Mouse (Mus musculus) kidney, embryonic 14.5 days (tissue): ENCODE data around the gene 1500011B03Rik. TPM values are rescaled to one million over a fixed set of nuclear protein-coding genes. Genes with fewer than 3 reads are reported as not detected.
"Not testable (repeated sequence)": the region's sequence is repeated elsewhere in the genome, so short reads cannot be mapped to it uniquely, and the experiment has no call there.

Experiments used
- ATAC-seq: fragments of 200-750 bp; cut with Nextera tagmentation; 2 replicates; pipeline ENCODE4 v1.8.0; 2017; ENCODE audit warnings: moderate number of reproducible peaks, mild to moderate bottlenecking, moderate TSS enrichment, moderate library complexity; ENCODE audit not compliant: low FRiP score, low TSS enrichment
- H3K27ac ChIP-seq: fragments of 300-500 bp; sonication (generic); 2 replicates; pipeline ENCODE4 v1.5.1; 2014; ENCODE audit warnings: low read depth, mild to moderate bottlenecking, low read length, moderate library complexity, mixed read lengths
- H3K27me3 ChIP-seq: fragments of 300-500 bp; sonication (generic); 2 replicates; pipeline ENCODE4 v1.6.1; 2014; ENCODE audit warnings: mild to moderate bottlenecking, low read length; ENCODE audit not compliant: control insufficient read depth, insufficient read depth
- H3K36me3 ChIP-seq: fragments of 300-500 bp; sonication (generic); 2 replicates; pipeline ENCODE4 v1.6.1; 2014; ENCODE audit warnings: low read length, mixed read lengths; ENCODE audit not compliant: control insufficient read depth, insufficient read depth
- H3K4me1 ChIP-seq: fragments of 300-500 bp; sonication (generic); 2 replicates; pipeline ENCODE4 v1.6.1; 2014; ENCODE audit warnings: low read length, mixed read lengths; ENCODE audit not compliant: control insufficient read depth, insufficient read depth
- H3K4me2 ChIP-seq: fragments of 300-500 bp; sonication (generic); replicated peaks from 2 replicates; pipeline ENCODE4 v1.6.1; 2014; ENCODE audit warnings: low read depth, mild to moderate bottlenecking, low read length
- H3K4me3 ChIP-seq: fragments of 300-500 bp; sonication (generic); 2 replicates; pipeline ENCODE4 v1.5.1; 2014; ENCODE audit warnings: mild to moderate bottlenecking, low read length
- H3K9ac ChIP-seq: fragments of 300-500 bp; sonication (generic); 2 replicates; pipeline ENCODE4 v1.6.1; 2014; ENCODE audit warnings: low read depth, mild to moderate bottlenecking, low read length, moderate library complexity
- H3K9me3 ChIP-seq: fragments of 300-500 bp; sonication (generic); 2 replicates; pipeline ENCODE4 v1.6.1; 2016; ENCODE audit warnings: low read length; ENCODE audit not compliant: control insufficient read depth
- WGBS: fragments of 180-500 bp; shearing (Covaris S2); extraction: QIAGEN DNeasy Blood & Tissue Kit; methylation state at CpG from one replicate; pipeline ENCODE4 v1.1.7; 2014; 5-methylcytosine and 5-hydroxymethylcytosine counted together
- polyA plus RNA-seq: library from polyadenylated mRNA; unstranded; fragments of >200 nt; fragmentation: Nextera tagmentation; extraction: Ambion mirVana; gene quantifications from 2 replicates; pipeline ENCODE4 v1.2.1, GENCODE M21; 2014

Gene 1500011B03Rik
- 128 and 143 TPM in 2 replicates for polyA plus RNA-seq

GRCm38 (mm10) chr5:114822796-114823688 is at the start of gene 1500011B03Rik:
Gene 1500011B03Rik (minus strand): TSS chr5:114823468.
- WGBS, result 8% methylated on average over 53 of the region's 53 CpGs

GRCm38 (mm10) chr5:114865279-114865678 is 42.0 kb upstream of the 1500011B03Rik start:
- Histone ChIP-seq H3K9me3 (peaks cover 11% of the 10 kb centered on the region), H3K36me3 (no peaks in the 10 kb centered on the region), H3K9ac (no peak overlapping the region), H3K4me2 (no peak overlapping the region), H3K27ac (no peak overlapping the region), H3K27me3 (no peaks in the 10 kb centered on the region), H3K4me1 (no peaks in the 10 kb centered on the region), H3K4me3 (no peak overlapping the region)
- 92% methylated on average over 12 of the region's 12 CpGs for WGBS
- ATAC-seq, result no peak

More at GRCm38 (mm10) chr5:114822796-114823688, at the start of gene 1500011B03Rik:
- peak; percentile 87 for ATAC-seq
- Histone ChIP-seq H3K9ac (peak within 1 kb of the TSS; percentile 48), H3K36me3 (no peaks in the 10 kb centered on the region; the same call in 1 of the 2 replicates), H3K4me2 (peak within 1 kb of the TSS; percentile 35), H3K4me3 (peak within 1 kb of the TSS; percentile 44), H3K4me1 (no peaks in the 10 kb centered on the region), H3K27me3 (no peaks in the 10 kb centered on the region), H3K9me3 (peaks cover 7% of the 10 kb centered on the region; the same call in 1 of the 2 replicates), H3K27ac (no peak within 1 kb of the TSS)

- Histone ChIP-seq H3K4me2 (no peak overlapping the region), H3K9ac (no peak overlapping the region), H3K9me3 (peaks cover 11% of the 10 kb centered on the region), H3K4me1 (no peaks in the 10 kb centered on the region), H3K36me3 (no peaks in the 10 kb centered on the region), H3K27ac (no peak overlapping the region), H3K4me3 (no peak overlapping the region), H3K27me3 (no peaks in the 10 kb centered on the region)
- ATAC-seq, result no peak
- WGBS, result 78% methylated on average over 7 of the region's 7 CpGs
Measured at GRCm38 (mm10) chr5:114864813-114865212, 41.5 kb upstream of the 1500011B03Rik start.

GRCm38 (mm10) chr5:114861730-114862129 is 38.5 kb upstream of the 1500011B03Rik start:
- Histone ChIP-seq H3K27ac (no peak overlapping the region), H3K9me3 (no peaks in the 10 kb centered on the region), H3K27me3 (0 out of 2 replicates have a peak, but pooled peaks cover 6% of the 10 kb centered on the region), H3K4me2 (no peak overlapping the region), H3K4me3 (no peak overlapping the region), H3K36me3 (no peaks in the 10 kb centered on the region), H3K9ac (no peak overlapping the region), H3K4me1 (no peaks in the 10 kb centered on the region)
- no peak for ATAC-seq
- WGBS, result 71% methylated on average over 6 of the region's 6 CpGs

GRCm38 (mm10) chr5:114859253-114859652 is 36.0 kb upstream of the 1500011B03Rik start:
- Histone ChIP-seq H3K27me3 (0 out of 2 replicates have a peak, but pooled peaks cover 6% of the 10 kb centered on the region), H3K4me3 (peak overlapping the region; percentile 28; the same call in 1 of the 2 replicates), H3K4me1 (no peaks in the 10 kb centered on the region), H3K4me2 (peak overlapping the region; percentile 50), H3K9me3 (no peaks in the 10 kb centered on the region), H3K36me3 (no peaks in the 10 kb centered on the region), H3K27ac (no peak overlapping the region), H3K9ac (no peak overlapping the region)
- peak; percentile 20; the same call in 1 of the 2 replicates for ATAC-seq
- 4% methylated on average over 18 of the region's 18 CpGs for WGBS

- Histone ChIP-seq H3K9me3 (no peaks in the 10 kb centered on the region), H3K27me3 (0 out of 2 replicates have a peak, but pooled peaks cover 6% of the 10 kb centered on the region), H3K27ac (no peak within 1 kb of the TSS), H3K9ac (no peak within 1 kb of the TSS), H3K4me1 (no peaks in the 10 kb centered on the region), H3K4me3 (peak within 1 kb of the TSS; percentile 28; the same call in 1 of the 2 replicates), H3K4me2 (peak within 1 kb of the TSS; percentile 50), H3K36me3 (no peaks in the 10 kb centered on the region)
- 81% methylated on average over 12 of the region's 12 CpGs for WGBS
- ATAC-seq, result no peak
Measured at GRCm38 (mm10) chr5:114858582-114858981, 35.3 kb upstream of the 1500011B03Rik start, which contains the start of gene Gm9936. Gene Gm9936 (minus strand): TSS chr5:114858682.

- H3K27me3 ChIP-seq, ATAC-seq, H3K4me2 ChIP-seq, H3K9ac ChIP-seq, H3K4me1 ChIP-seq, H3K36me3 ChIP-seq, H3K27ac ChIP-seq, H3K4me3 ChIP-seq, H3K9me3 ChIP-seq: not testable (repeated sequence)
- 59% methylated on average over 3 of the region's 5 CpGs for WGBS
Measured at GRCm38 (mm10) chr5:114853364-114853763, 30.1 kb upstream of the 1500011B03Rik start, which contains the start of gene 4930519G04Rik. Gene 4930519G04Rik (plus strand): TSS chr5:114853664.

GRCm38 (mm10) chr5:114851565-114852236 is 28.4 kb upstream of the 1500011B03Rik start:
- Histone ChIP-seq H3K9me3 (no peaks in the 10 kb centered on the region), H3K4me1 (no peaks in the 10 kb centered on the region), H3K4me2 (no peak overlapping the region), H3K4me3 (no peak overlapping the region), H3K9ac (no peak overlapping the region), H3K27ac (no peak overlapping the region), H3K36me3 (no peaks in the 10 kb centered on the region), H3K27me3 (no peaks in the 10 kb centered on the region)
- WGBS, result 82% methylated on average over 20 of the region's 20 CpGs
- ATAC-seq, result 0 out of 2 replicates have a peak, but pooled peaks have one; percentile 55
